Mouse (Mus musculus) lung, postnatal 0 days (tissue): Measurements from ENCODE around the gene Stk10. TPM values are rescaled to one million over a fixed set of nuclear protein-coding genes. Genes with fewer than 3 reads are reported as not detected.
A peak's percentile ranks its signal among the peaks of the same experiment; 100 is the strongest.

Experiments
- ATAC-seq: fragments of 200-750 bp; cut with Nextera tagmentation; 2 replicates; pipeline ENCODE4 v1.8.0; 2017; ENCODE audit warnings: moderate library complexity
- DNase-seq: peaks from one replicate; pipeline ENCODE4 v3.0.0-alpha.2; 2016; ENCODE audit warnings: low spot score
- H3K27ac ChIP-seq: fragments of 300-500 bp; sonication (generic); 2 replicates; pipeline ENCODE4 v1.5.1; 2014; ENCODE audit warnings: antibody characterized with exemption, mild to moderate bottlenecking, low read length, mixed read lengths
- H3K27me3 ChIP-seq: fragments of 300-500 bp; sonication (generic); replicated peaks from 2 replicates; pipeline ENCODE4 v1.6.1; 2014; ENCODE audit warnings: low read length, mixed read lengths; ENCODE audit not compliant: insufficient read depth
- H3K36me3 ChIP-seq: fragments of 300-500 bp; sonication (generic); 2 replicates; pipeline ENCODE4 v1.6.1; 2014; ENCODE audit warnings: low read length, mixed read lengths; ENCODE audit not compliant: insufficient read depth
- H3K4me1 ChIP-seq: fragments of 300-500 bp; sonication (generic); 2 replicates; pipeline ENCODE4 v1.6.1; 2014; ENCODE audit warnings: antibody characterized with exemption, low read depth, low read length, mixed read lengths; ENCODE audit not compliant: insufficient read depth
- H3K4me2 ChIP-seq: fragments of 300-500 bp; sonication (generic); replicated peaks from 2 replicates; pipeline ENCODE4 v1.6.1; 2014; ENCODE audit warnings: low read depth, mild to moderate bottlenecking, low read length, moderate library complexity, mixed read lengths
- H3K4me3 ChIP-seq: fragments of 300-500 bp; sonication (generic); 2 replicates; pipeline ENCODE4 v1.5.1; 2014; ENCODE audit warnings: low read depth, low read length
- H3K9ac ChIP-seq: fragments of 300-500 bp; sonication (generic); replicated peaks from 2 replicates; pipeline ENCODE4 v1.6.1; 2014; ENCODE audit warnings: low read depth, mild to moderate bottlenecking
- H3K9me3 ChIP-seq: fragments of 300-500 bp; sonication (generic); 2 replicates; pipeline ENCODE4 v1.6.1; 2016; ENCODE audit warnings: low read length, mixed read lengths
- CTCF ChIP-seq: IDR thresholded peaks from 2 replicates; pipeline ENCODE4 v1.5.1; 2016; ENCODE audit warnings: antibody characterized with exemption, mild to moderate bottlenecking
- EP300 ChIP-seq: IDR thresholded peaks from 2 replicates; pipeline ENCODE4 v1.6.1; 2016; ENCODE audit warnings: antibody characterized with exemption, mild to moderate bottlenecking, control low read depth
- WGBS: fragments of 180-500 bp; shearing (Covaris S2); extraction: QIAGEN DNeasy Blood & Tissue Kit; methylation state at CpG from one replicate; pipeline ENCODE4 v1.1.7; 2014; 5-methylcytosine and 5-hydroxymethylcytosine counted together
- polyA plus RNA-seq: library from polyadenylated mRNA; unstranded; fragments of >200 nt; fragmentation: Nextera tagmentation; extraction: Ambion mirVana; gene quantifications from 2 replicates; pipeline ENCODE4 v1.2.1, GENCODE M21; 2015

The Stk10 gene
- polyA plus RNA-seq, 1 experiment from 2014 or later: 1.9 TPM

DNA sequence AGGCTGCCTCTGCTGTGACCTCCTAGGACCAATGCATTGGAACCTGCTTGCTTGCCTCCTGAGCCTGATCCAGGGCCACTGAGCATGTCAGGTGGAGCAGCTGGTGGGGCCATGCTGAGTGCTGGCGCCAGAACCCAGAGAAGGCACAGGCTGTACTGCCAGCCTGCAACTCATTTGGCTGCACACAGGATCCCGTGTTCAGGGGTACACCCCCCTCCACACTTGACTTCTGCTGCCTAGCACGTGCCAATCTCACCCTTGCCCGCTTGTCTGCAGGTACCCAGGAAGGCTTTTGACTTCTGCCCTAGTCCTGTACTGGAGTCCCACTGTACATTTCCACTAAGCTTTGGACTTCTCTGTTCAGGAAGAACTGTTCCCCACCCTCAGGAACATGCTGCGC is 90.1 kb downstream of the Stk10 start:
- ATAC-seq (no peak), DNase-seq (no peak)
- Histone ChIP-seq H3K27me3 (no peaks in the 10 kb centered on the region), H3K9me3 (no peaks in the 10 kb centered on the region), H3K9ac (no peak overlapping the region), H3K27ac (no peak overlapping the region), H3K4me3 (no peak overlapping the region), H3K4me1 (peaks cover 8% of the 10 kb centered on the region; the same call in 1 of the 2 replicates), H3K36me3 (no peaks in the 10 kb centered on the region), H3K4me2 (no peak overlapping the region)
- TF ChIP-seq EP300: no peak
- TF ChIP-seq CTCF: no peak
- 79% methylated on average over 5 of the region's 5 CpGs for WGBS

GRCm38 (mm10) chr11:32623912-32624311 is 90.8 kb downstream of the Stk10 start:
- Histone ChIP-seq H3K4me3 (no peak overlapping the region), H3K27ac (no peak overlapping the region), H3K9me3 (no peaks in the 10 kb centered on the region), H3K4me2 (no peak overlapping the region), H3K36me3 (no peaks in the 10 kb centered on the region), H3K27me3 (no peaks in the 10 kb centered on the region), H3K4me1 (peaks cover 8% of the 10 kb centered on the region; the same call in 1 of the 2 replicates), H3K9ac (no peak overlapping the region)
- no peak for DNase-seq
- WGBS: 91% methylated on average over 6 of the region's 6 CpGs
- TF ChIP-seq CTCF (no peak), EP300 (no peak)
- no peak for ATAC-seq

- WGBS: 48% methylated on average over 1 of the region's 1 CpGs
- no peak overlapping the region for H3K9ac ChIP-seq
These were observed 92.6 kb downstream of the Stk10 start for GRCm38 (mm10) chr11:32625677-32626076.

GRCm38 (mm10) chr11:32626079-32626478 is 93.0 kb downstream of the Stk10 start:
- Histone ChIP-seq H3K9me3 (no peaks in the 10 kb centered on the region), H3K36me3 (no peaks in the 10 kb centered on the region), H3K4me3 (no peak overlapping the region), H3K4me1 (no peaks in the 10 kb centered on the region), H3K9ac (no peak overlapping the region), H3K4me2 (no peak overlapping the region), H3K27ac (no peak overlapping the region), H3K27me3 (no peaks in the 10 kb centered on the region)
- 71% methylated on average over 6 of the region's 6 CpGs for WGBS
- ATAC-seq (no peak), DNase-seq (no peak)
- no peak for TF ChIP-seq EP300

More at GRCm38 (mm10) chr11:32625677-32626076, 92.6 kb downstream of the Stk10 start:
- H3K4me2 ChIP-seq: no peak overlapping the region
- DNase-seq: peak; percentile 68
- no peaks in the 10 kb centered on the region for H3K9me3 ChIP-seq
- no peaks in the 10 kb centered on the region for H3K36me3 ChIP-seq
- H3K27ac ChIP-seq: no peak overlapping the region
- peak; percentile 59 for ATAC-seq
- H3K4me1 ChIP-seq: no peaks in the 10 kb centered on the region
- TF ChIP-seq CTCF (peak; percentile 92), EP300 (no peak)
- no peaks in the 10 kb centered on the region for H3K27me3 ChIP-seq
- H3K4me3 ChIP-seq: no peak overlapping the region

DNA sequence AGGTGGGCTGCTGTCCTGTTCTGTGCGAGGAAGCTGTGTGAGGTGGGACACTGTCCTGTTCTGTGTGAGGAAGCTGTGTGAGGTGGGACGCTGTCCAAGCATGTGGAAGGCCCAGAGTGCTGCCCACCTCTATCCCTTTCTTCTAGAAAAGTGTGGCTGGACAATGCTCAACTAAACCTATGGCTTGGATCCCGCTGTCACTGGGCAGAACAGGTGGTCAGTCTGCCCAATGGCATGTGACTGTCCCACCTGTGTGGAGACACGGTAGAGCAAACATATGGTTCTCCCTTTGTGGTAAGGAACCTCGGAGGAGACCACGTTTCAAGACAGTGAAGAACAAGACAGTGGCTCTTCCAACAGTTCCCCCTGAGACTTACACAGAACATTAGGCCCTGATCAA is 94.8 kb downstream of the Stk10 start:
- 72% methylated on average over 6 of the region's 6 CpGs for WGBS
- TF ChIP-seq CTCF: no peak
- TF ChIP-seq EP300: no peak
- no peaks in the 10 kb centered on the region for H3K36me3 ChIP-seq
- DNase-seq (no peak), ATAC-seq (no peak)
- no peak overlapping the region for H3K4me3 ChIP-seq
- H3K9me3 ChIP-seq: no peaks in the 10 kb centered on the region
- no peak overlapping the region for H3K27ac ChIP-seq
- H3K4me2 ChIP-seq: no peak overlapping the region
- no peaks in the 10 kb centered on the region for H3K27me3 ChIP-seq
- H3K9ac ChIP-seq: no peak overlapping the region
- H3K4me1 ChIP-seq: no peaks in the 10 kb centered on the region

DNA sequence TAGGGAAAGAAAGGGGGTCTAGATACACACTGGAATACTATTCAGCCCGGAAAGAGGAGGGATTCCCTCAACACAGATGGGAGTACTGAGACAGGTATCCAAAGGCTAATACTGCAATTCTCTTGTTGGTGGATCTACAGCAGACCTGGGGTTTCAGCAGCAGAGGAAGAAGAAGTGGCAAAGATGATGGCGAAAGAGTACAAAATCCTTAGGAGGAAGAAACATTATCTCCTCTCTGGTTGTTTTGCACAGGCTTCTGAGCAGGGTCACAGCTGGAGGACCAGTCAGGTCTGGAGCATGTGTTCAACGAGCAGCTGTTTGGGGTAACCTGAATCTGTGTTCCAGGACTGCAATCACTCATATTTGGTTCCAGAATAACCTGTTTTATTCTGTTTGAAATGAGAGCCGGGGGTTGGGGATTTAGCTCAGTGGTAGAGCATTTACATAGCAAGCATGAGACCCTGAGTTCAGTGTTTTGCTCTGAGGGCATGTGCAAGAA is 96.7 kb downstream of the Stk10 start:
- Histone ChIP-seq H3K36me3 (no peaks in the 10 kb centered on the region), H3K9me3 (no peaks in the 10 kb centered on the region), H3K27me3 (no peaks in the 10 kb centered on the region), H3K9ac (no peak overlapping the region), H3K4me2 (no peak overlapping the region), H3K4me3 (no peak overlapping the region), H3K4me1 (no peaks in the 10 kb centered on the region), H3K27ac (no peak overlapping the region)
- ATAC-seq (no peak), DNase-seq (no peak)
- TF ChIP-seq CTCF: no peak
- no peak for TF ChIP-seq EP300
- 67% methylated on average over 4 of the region's 4 CpGs for WGBS

DNA sequence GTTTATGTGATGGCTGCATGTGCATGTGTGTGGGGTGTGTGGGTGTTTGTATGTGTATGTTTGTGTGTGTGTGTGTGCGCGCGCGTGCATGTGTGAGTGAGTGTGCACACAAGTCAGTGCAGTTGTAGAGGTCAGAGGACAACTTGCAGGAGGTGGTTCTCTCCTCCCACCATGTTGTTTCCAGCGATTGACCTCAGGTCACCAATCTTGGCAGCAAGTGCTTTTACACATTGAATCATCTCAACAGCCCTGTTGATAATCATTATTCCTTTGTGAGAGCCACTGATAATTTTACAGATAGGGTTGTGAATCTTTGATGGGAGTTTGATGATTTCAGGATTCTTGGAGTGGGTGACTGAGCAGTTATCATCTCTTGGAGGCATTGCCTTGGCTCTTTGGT is 99.6 kb downstream of the Stk10 start:
- H3K9me3 ChIP-seq: no peaks in the 10 kb centered on the region
- H3K36me3 ChIP-seq: no peaks in the 10 kb centered on the region
- H3K27ac ChIP-seq: no peak overlapping the region
- no peaks in the 10 kb centered on the region for H3K27me3 ChIP-seq
- no peak overlapping the region for H3K4me2 ChIP-seq
- DNase-seq: no peak
- no peak overlapping the region for H3K9ac ChIP-seq
- no peak overlapping the region for H3K4me3 ChIP-seq
- H3K4me1 ChIP-seq: peaks cover 2% of the 10 kb centered on the region; the same call in 1 of the 2 replicates
- 91% methylated on average over 5 of the region's 5 CpGs for WGBS
- TF ChIP-seq EP300: no peak
- TF ChIP-seq CTCF: no peak
- no peak for ATAC-seq
